Mouse (Mus musculus) heart, postnatal 0 days (tissue): ENCODE measurements around the gene Olfr1261. TPM values are rescaled to one million over a fixed set of nuclear protein-coding genes. Genes with fewer than 3 reads are reported as not detected.

Source experiments
- ATAC-seq: fragments of 200-750 bp; cut with Nextera tagmentation; 2 replicates; pipeline ENCODE4 v1.8.0; 2017; ENCODE audit warnings: low read depth, moderate number of reproducible peaks, moderate library complexity; ENCODE audit not compliant: insufficient read depth
- DNase-seq: peaks from one replicate; pipeline ENCODE4 v3.0.0-alpha.2; 2016; ENCODE audit warnings: low spot score
- H3K27ac ChIP-seq: fragments of 300-500 bp; sonication (generic); 2 replicates; pipeline ENCODE4 v1.5.1; 2014; ENCODE audit warnings: low read depth, mild to moderate bottlenecking
- H3K27me3 ChIP-seq: fragments of 300-500 bp; sonication (generic); 2 replicates; pipeline ENCODE4 v1.6.1; 2014; ENCODE audit warnings: low read length, mixed read lengths; ENCODE audit not compliant: control insufficient read depth, insufficient read depth
- H3K36me3 ChIP-seq: fragments of 300-500 bp; sonication (generic); replicated peaks from 2 replicates; pipeline ENCODE4 v1.6.1; 2014; ENCODE audit warnings: low read length, mixed read lengths; ENCODE audit not compliant: control insufficient read depth, insufficient read depth
- H3K4me1 ChIP-seq: fragments of 300-500 bp; sonication (generic); 2 replicates; pipeline ENCODE4 v1.6.1; 2014; ENCODE audit warnings: antibody characterized with exemption; ENCODE audit not compliant: control insufficient read depth, insufficient read depth
- H3K4me2 ChIP-seq: fragments of 300-500 bp; sonication (generic); 2 replicates; pipeline ENCODE4 v1.6.1; 2014; ENCODE audit warnings: low read depth, mild to moderate bottlenecking, low read length, moderate library complexity
- H3K4me3 ChIP-seq: fragments of 300-500 bp; sonication (generic); 2 replicates; pipeline ENCODE4 v1.5.1; 2014; ENCODE audit warnings: low read depth, low read length
- H3K9ac ChIP-seq: fragments of 300-500 bp; sonication (generic); replicated peaks from 2 replicates; pipeline ENCODE4 v1.6.1; 2014; ENCODE audit warnings: low read depth, low read length, mixed read lengths
- H3K9me3 ChIP-seq: fragments of 300-500 bp; sonication (generic); replicated peaks from 2 replicates; pipeline ENCODE4 v1.6.1; 2016; ENCODE audit warnings: low read length; ENCODE audit not compliant: control insufficient read depth
- CTCF ChIP-seq: IDR thresholded peaks from 2 replicates; pipeline ENCODE4 v1.5.1; 2016; ENCODE audit warnings: antibody characterized with exemption, control low read depth, low read depth
- EP300 ChIP-seq: IDR thresholded peaks from 2 replicates; pipeline ENCODE4 v1.6.1; 2016; ENCODE audit warnings: antibody characterized with exemption, low read depth
- WGBS: fragments of 180-500 bp; shearing (Covaris S2); extraction: QIAGEN DNeasy Blood & Tissue Kit; methylation state at CpG from one replicate; pipeline ENCODE4 v1.1.7; 2014; 5-methylcytosine and 5-hydroxymethylcytosine counted together
- polyA plus RNA-seq: library from polyadenylated mRNA; unstranded; fragments of >200 nt; fragmentation: Nextera tagmentation; extraction: Ambion mirVana; gene quantifications from 2 replicates; pipeline ENCODE4 v1.2.1, GENCODE M21; 2015
- total RNA-seq: library from RNA; depleted of rRNA; stranded (reverse); fragments of >200 nt; gene quantifications from 2 replicates; pipeline ENCODE4 v1.2.3, GENCODE M21; 2014; ENCODE audit warnings: low replicate concordance; rRNA removed

Gene Olfr1261
- total RNA-seq (not detected in 2 replicates), polyA plus RNA-seq (not detected in 2 replicates)

DNA sequence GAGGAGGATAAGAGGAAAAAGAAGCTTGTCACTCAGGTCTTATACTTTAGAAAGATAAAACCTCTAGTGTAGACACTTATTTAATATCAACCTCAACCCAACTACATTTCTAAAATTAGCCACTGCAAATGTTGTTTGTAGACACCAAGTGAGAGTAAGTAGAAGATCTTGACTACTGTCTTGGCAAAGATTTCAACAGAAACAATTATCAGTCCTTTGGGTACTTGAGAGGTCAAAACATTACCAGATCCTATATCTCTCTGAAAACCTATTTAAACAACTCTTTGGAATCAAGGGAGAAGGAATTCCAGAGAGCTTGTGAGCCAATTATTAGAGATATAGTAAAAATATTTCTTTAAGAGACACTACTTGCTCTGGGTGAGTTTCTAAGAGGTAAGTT lies at the start of gene Olfr1261:
TSS of gene Olfr1261 (plus strand) at position 301 of the 400 bp plus-strand sequence.
- Histone ChIP-seq H3K36me3 (no peaks in the 10 kb centered on the region), H3K4me1 (no peaks in the 10 kb centered on the region), H3K27ac (no peak within 1 kb of the TSS), H3K9ac (no peak within 1 kb of the TSS), H3K9me3 (no peaks in the 10 kb centered on the region), H3K27me3 (no peaks in the 10 kb centered on the region), H3K4me3 (no peak within 1 kb of the TSS), H3K4me2 (no peak within 1 kb of the TSS)
- ATAC-seq (no peak), DNase-seq (no peak)
- no peak for TF ChIP-seq EP300
- TF ChIP-seq CTCF = no peak

DNA sequence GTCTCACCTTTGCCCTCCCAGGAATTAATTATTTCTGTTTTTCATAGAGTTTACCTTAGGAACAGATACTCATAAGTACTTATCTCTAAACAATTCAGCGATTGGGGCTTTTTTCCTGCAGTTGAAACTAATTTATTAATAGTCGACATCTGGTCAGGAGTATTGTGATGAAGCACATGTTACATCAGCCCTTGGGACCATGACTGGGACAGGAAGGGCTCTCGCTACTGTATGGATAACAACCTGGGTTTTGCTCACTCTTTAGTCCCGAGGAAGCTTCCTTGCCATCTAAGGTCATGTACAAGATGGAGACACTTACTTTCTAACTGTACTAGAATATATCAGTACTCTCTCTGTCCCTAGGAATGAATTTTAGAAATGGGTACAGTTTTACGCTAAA lies 42.5 kb upstream of the Olfr1261 start, which contains the start of gene Olfr1259:
TSS of gene Olfr1259 (minus strand) at position 101 of the 400 bp plus-strand sequence.
- Histone ChIP-seq H3K4me3 (no peak within 1 kb of the TSS), H3K4me1 (no peaks in the 10 kb centered on the region), H3K4me2 (no peak within 1 kb of the TSS), H3K36me3 (no peaks in the 10 kb centered on the region), H3K9me3 (no peaks in the 10 kb centered on the region), H3K27me3 (no peaks in the 10 kb centered on the region), H3K9ac (no peak within 1 kb of the TSS), H3K27ac (no peak within 1 kb of the TSS)
- DNase-seq = no peak
- TF ChIP-seq CTCF (no peak), EP300 (no peak)
- 69% methylated on average over 5 of the region's 5 CpGs for WGBS
- no peak for ATAC-seq

DNA sequence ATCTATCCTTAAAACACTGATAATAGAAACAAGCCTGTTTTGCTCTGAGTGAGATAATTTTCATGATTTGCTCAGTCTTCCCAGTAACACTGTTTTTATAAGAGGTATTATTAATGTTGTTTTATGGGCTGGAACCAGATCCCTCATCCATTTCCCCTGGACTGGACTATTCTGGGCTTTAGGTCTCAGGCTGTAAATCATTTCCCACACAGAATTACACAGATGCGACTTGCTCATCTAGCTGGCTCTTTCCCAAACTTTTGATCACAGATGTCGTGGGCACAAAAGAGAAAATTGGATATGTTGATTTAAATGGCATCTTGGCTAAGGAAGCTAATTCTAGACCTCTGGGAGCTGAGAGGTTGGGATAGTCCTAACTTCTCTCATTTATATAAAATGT lies 16.8 kb upstream of the Olfr1261 start, which contains the start of gene Olfr1260:
TSS of gene Olfr1260 (plus strand) at position 157 of the 400 bp plus-strand sequence.
- Histone ChIP-seq H3K4me3 (no peak within 1 kb of the TSS), H3K4me2 (no peak within 1 kb of the TSS), H3K9ac (no peak within 1 kb of the TSS), H3K27ac (no peak within 1 kb of the TSS), H3K4me1 (no peaks in the 10 kb centered on the region), H3K36me3 (no peaks in the 10 kb centered on the region), H3K9me3 (no peaks in the 10 kb centered on the region), H3K27me3 (no peaks in the 10 kb centered on the region)
- no peak for DNase-seq
- 56% methylated on average over 2 of the region's 2 CpGs for WGBS
- no peak for TF ChIP-seq CTCF
- TF ChIP-seq EP300 = no peak
- ATAC-seq = no peak

DNA sequence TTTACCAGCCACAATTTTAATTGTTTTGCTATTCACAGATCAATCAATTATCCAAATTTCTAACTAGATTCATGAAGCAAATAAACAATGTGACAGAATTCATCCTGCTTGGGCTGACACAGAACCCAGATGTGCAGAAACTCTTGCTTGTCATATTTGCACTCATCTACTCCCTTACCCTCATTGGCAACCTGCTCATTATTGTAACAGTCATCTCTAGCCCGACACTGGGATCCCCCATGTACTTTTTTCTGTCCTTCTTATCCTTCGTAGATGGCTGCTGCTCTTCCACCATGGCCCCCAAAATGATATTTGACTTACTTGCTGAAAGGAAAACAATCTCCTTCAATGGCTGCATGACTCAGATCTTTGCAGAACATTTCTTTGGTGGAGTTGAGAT lies 13.3 kb upstream of the Olfr1261 start:
- no peak for TF ChIP-seq EP300
- no peak for TF ChIP-seq CTCF
- no peak for ATAC-seq
- no peaks in the 10 kb centered on the region for H3K9me3 ChIP-seq
- no peaks in the 10 kb centered on the region for H3K27me3 ChIP-seq
- no peak overlapping the region for H3K9ac ChIP-seq
- H3K4me1 ChIP-seq = no peaks in the 10 kb centered on the region
- H3K36me3 ChIP-seq = no peaks in the 10 kb centered on the region
- H3K27ac ChIP-seq = no peak overlapping the region
- no peak overlapping the region for H3K4me2 ChIP-seq
- no peak for DNase-seq
- no peak overlapping the region for H3K4me3 ChIP-seq
- WGBS = 69% methylated on average over 2 of the region's 2 CpGs

DNA sequence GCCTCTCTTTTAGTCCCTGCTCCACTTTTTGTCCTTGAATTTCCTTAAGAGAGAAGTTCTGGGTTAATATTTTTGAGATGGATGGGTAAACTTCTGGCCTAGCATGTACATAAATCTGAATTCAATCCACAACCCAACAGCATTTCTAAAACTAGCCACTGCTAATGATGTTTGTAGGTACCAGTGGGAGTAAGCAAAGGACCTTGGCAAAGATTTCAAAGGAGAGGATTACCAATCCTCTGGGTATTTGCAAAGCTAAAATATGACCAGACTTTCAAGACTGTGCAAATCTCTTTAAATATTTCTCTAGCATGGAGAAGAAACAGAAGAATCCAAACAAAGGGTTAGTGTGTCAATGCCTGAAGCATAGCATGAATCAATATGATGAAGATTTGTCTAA lies 8.8 kb downstream of the Olfr1261 start, which contains the start of gene Olfr1262:
TSS of gene Olfr1262 (plus strand) at position 301 of the 400 bp plus-strand sequence.
- H3K9ac ChIP-seq = no peak within 1 kb of the TSS
- no peaks in the 10 kb centered on the region for H3K9me3 ChIP-seq
- DNase-seq (no peak), ATAC-seq (no peak)
- no peaks in the 10 kb centered on the region for H3K4me1 ChIP-seq
- no peak for TF ChIP-seq EP300
- TF ChIP-seq CTCF = no peak
- no peak within 1 kb of the TSS for H3K27ac ChIP-seq
- no peaks in the 10 kb centered on the region for H3K27me3 ChIP-seq
- H3K4me3 ChIP-seq = no peak within 1 kb of the TSS
- H3K36me3 ChIP-seq = no peaks in the 10 kb centered on the region
- H3K4me2 ChIP-seq = no peak within 1 kb of the TSS

DNA sequence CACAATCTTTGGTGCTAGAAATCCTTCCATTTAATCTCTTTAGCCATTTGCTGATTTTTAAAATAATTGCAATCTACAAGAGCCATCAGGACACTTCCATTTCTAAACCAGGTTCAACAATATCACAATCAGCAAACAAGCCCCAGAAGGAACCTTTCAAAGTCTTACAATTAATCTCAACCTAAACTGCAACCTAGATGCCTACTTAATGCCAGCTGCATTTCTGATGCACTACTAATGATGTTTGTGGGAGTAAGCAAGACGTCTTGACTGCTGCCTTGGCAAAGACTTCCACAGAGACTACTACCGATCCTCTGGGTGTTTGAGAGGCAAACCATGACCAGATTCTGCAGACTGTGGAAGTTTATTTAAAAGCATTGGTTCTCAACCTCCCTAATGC lies 20.8 kb downstream of the Olfr1261 start, which contains the start of gene Olfr1263:
TSS of gene Olfr1263 (plus strand) at position 301 of the 400 bp plus-strand sequence.
- Histone ChIP-seq H3K4me1 (no peaks in the 10 kb centered on the region), H3K36me3 (no peaks in the 10 kb centered on the region), H3K9me3 (no peaks in the 10 kb centered on the region), H3K27me3 (no peaks in the 10 kb centered on the region), H3K4me2 (no peak within 1 kb of the TSS), H3K9ac (no peak within 1 kb of the TSS), H3K27ac (no peak within 1 kb of the TSS), H3K4me3 (no peak within 1 kb of the TSS)
- ATAC-seq (no peak), DNase-seq (no peak)
- TF ChIP-seq CTCF (no peak), EP300 (no peak)
- WGBS = 55% methylated on average over 2 of the region's 2 CpGs
